Mouse (Mus musculus) c-Kit-positive CD71-positive TER-119-negative erythroid progenitor cells, embryonic 14.5 days (primary cell): ENCODE measurements around the gene Zmiz1.
A peak's percentile ranks its signal among the peaks of the same experiment; 100 is the strongest.

ENCODE experiments used
- DNase-seq: peaks from one replicate; pipeline ENCODE4 v3.0.0-alpha.2; 2013; ENCODE audit warnings: low read depth

The Zmiz1 gene

DNA sequence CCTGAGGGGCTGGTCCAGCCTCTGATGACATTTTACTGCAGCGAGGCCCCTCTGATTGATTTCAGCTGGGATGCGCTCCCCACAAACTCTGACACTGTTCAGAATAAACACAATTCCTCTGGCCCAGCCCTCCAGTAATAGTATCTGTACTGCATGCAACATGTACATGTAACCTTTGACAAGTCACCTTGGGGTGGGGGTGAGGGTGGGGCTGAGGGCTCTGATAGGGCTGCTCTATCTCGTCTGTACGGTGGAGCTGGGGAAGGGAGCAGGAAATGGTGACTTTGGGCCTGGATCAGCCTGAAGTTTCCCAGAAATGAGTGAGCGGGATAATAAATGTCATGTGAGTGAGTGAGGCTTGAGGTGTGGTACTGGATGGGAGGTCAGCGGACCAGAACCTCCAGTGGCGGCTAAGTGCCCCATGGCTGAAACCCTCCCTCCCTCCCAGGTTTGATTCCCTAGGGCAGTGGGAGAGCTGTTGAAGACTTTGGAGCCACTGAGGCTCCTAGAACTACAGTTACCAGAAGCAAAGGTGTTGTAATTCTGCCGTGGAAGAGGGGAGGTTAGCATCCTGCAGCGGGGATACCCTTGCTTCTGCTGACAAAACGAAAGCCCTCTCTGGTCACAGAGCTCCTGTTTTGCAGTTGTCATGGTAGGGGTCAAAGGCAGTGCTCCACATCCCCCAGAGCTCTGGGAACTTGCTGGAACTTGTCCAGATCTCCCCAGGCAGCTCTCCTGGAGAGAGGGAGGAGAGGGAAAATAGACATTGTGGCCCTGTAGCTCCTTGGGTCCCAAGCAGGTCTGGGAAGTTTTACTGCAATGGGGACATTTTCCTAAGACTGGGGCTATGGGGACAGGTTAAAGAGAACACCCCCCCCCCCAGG lies 153.1 kb downstream of the Zmiz1 start:
- no peak for DNase-seq

DNA sequence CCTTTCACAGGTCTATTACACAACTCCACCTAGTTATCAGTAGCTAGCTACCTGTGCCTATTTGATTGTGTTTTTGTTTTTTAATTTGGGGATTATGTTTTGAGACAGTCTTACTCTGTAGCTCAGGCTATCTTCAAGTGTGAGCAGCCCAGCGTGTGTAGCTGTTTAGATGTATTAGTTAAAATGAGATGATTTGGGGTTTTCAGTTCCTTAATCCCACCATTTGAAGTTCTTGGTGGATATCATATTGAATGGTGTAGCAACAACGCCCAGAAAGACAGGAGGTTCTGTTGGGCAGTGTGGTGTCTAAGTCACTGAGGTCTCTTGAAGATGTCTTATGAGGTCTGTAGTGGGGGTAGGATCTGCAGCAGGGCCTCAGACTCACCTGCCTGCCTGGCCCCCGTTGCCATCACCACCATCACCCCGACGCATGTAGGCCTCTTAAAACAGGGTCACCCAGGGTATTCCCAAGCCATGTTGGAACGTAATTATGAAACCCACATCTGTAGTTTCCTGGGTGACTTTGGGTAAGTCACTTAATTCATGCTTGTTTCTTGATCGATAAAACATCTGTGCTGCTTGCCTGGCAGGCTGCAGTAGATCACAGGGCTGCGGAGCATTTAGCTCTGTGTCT lies 155.1 kb downstream of the Zmiz1 start:
- DNase-seq = no peak

DNA sequence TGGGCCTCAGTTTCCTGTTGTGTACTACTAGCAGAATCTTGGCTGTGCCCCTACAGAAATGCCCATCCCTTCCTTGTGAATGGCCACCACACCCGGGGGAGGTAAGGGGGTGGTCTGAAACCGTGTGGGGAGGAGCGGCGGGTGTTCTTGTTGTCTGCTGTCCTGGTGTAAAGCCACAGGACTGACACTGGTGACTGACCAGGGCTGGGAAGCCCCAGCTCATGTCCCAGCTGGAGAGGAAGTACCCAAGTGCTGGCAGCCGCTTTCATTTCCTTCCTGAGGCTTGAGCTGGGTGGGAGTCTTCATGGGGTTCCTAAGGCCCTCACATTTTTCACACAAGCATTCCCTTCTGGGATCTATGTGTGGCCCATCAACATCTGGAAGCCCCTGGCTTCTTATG lies 155.7 kb downstream of the Zmiz1 start:
- DNase-seq = no peak

DNA sequence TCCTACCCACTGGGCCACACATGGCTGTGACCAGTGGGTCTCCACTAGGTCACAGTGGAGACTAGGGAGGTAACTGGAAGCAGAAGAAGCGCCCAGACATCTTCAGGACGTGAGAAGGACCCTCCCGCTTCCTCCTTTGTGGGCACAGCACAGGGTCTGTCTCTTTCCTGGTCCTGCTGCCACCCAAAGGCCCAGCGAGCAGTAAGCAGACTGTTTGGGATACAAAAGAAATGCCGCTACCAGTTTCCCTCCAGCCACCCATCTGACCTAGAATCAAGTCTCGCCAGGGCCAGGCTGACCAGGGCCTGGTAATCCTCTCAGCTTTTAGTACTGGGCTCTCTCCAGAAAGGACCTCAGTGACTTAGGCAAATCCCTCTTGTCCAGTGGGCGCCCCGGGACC lies 156.6 kb downstream of the Zmiz1 start:
- DNase-seq = no peak

DNA sequence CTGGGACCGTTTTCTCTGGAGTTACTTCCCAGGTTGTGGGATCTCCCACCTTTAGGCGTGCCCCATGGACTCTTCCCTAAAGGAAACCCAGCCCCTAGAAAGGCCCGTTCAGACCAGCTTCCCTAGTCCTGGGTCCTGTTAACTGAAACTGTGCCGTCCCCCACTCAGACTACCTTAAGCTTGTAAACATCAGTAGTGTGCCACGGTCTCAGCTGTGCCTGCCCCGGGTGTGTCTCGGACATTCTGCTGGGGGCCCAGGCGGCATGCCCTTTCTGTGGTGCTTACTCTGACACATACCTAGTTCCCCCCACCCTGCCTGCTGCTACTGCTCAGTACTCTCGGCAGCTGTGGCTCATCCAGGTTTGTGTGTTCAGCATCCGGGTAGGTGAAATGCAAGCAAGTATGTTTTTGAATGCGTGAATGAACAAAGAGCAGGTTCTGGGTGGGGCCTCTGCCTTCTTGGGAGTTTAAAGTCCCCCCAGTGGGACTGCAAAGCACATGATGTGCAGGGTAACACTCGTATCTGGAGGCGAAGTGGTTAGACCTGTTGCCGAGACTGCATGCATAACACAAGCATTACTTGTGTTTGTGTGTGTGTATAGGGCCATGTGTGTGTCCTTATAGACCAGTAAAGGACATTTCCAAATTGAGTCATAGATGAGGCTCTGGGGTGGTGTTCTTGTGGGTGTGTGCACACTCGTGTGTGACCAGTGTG lies 157.2 kb downstream of the Zmiz1 start:
- no peak for DNase-seq

DNA sequence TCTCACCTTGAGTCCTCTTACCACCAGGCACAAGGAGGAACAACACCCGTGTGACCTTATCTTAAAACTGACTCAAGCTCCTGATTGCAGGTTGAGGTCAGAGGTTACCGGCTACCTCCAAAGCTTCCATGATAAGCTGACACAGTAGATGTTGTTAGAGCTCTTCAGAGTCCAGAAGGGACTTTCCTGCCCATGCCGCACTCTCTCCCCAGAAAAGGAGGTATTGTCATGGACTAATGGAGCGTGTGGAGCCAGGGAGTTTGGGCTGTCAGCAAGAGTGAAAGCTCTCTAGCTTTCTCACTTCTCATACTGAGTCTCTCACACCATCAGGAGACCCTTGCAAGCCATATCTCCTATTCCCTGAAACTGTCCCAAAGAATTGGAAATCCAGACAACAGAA lies 158.3 kb downstream of the Zmiz1 start:
- no peak for DNase-seq

DNA sequence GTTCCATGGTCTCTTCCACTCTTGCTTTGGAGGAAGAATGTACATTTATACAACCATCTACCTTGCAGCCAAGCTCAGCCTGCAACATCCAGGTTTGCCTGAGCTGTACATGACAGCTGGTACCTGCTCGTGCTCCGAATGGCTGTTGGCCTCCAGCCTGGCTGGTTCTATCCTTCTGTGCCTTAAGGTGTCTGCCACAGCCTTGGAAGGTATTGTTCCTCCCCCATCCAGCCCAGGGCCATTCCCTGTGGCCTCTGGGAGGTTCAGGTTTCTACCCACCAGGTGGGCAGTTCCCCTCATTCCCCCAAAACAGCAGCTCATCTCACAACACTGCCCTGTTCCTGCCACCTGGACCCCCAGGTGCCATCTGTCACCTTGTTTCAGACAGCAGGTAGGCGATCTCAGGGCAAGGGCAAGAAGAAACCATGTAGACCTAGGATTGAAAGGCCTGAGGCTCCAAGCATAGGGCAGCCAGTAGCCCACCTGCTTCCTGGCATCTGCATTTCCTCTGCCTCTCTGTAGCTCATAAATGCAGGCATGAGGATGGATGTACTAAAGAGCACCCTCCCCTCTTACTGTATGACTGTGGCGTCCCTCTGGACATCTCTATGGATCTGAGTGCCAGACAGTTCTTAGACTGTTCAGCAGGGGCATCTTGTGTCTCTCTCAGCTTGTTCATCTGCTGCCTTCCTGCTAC lies 160.2 kb downstream of the Zmiz1 start:
- no peak for DNase-seq

DNA sequence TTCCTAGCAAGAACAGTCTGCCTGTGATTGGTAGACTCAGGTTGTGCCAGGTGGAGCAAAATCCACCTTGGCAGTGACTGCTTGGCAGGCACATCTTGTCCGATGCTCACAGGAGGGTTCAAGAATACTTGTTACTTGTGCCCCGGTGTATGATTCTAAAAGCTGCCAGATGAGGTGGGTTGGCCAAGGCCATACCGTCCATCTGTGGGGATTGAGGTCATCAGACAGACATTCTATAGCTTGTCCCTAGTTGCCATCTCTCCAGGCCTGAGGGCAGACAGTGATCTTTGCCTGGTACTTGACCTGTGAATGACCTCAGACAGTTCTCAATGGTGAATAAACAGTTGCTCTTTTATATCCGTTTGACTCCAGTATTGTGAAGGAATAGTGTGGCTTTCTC lies 161.8 kb downstream of the Zmiz1 start:
- DNase-seq = no peak

DNA sequence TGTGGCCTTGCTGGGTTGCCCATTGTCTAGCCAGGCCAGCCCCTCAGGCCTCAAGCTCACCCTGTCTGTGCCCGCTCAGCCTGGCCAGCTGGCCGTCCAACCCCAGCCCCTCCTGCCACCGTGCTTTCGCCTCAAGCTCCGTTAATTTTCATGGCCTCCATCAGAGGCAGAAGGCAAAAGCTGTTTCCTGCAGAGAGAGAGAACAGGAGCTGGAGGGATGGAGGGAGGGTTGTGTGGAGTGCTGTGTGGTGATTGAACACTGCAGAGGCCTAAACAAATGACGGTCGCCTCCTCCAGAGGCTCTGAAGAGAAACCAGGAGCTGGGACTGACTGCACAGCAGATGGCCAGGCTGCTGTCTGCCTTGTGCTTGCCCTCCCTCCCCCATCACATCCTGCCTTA lies 164.7 kb downstream of the Zmiz1 start:
- no peak for DNase-seq

DNA sequence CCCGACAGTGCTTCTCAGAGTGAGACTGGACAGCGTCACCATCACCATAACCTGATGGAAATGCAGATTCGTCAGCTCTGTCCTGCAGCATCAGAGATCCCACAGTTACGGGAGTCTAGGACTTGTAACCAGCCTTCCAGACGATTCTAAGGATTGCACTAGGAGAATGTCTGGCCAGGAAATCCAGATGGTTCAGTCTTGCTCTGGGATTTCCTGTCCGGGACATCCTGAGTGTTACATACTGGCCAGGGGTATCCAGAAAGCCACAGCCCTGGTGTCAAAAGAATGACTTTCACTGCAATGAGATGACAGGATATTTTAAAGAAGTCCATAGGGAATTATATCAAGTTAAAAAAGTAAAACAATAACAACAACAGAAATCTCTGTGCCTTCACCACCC lies 165.7 kb downstream of the Zmiz1 start:
- DNase-seq = no peak

DNA sequence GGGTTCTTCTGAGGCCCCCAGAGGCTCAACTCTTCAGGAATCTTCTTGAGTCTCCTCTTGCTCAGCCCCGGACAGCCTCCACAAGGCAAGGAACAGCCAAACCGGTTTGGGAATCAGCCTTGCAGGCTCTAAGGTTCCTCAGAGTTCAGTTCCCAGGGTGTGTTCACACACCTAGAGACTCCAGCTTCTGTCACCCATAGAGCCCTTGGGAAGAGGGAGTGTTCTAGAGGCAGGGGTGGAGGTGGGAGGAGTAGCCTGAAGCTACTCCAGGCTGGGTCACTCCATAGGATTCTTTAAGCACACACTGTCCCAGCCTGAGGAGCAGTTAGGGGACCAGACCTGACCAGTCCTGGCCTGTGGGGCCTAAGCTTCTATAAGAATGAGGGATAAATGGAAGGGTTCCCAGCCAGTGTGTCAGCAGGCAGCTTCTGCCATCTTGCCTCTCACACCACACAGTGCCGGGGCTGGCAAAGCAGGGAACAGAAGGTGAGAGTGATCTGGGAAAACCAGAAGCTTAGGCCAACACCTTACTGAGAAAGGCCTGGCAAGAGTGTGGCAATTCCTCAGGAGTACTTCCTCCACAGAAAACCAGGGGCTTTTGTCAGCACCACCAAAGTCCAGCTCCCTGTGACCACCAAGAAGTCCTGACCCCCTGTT lies 168.7 kb downstream of the Zmiz1 start:
- DNase-seq = no peak

DNA sequence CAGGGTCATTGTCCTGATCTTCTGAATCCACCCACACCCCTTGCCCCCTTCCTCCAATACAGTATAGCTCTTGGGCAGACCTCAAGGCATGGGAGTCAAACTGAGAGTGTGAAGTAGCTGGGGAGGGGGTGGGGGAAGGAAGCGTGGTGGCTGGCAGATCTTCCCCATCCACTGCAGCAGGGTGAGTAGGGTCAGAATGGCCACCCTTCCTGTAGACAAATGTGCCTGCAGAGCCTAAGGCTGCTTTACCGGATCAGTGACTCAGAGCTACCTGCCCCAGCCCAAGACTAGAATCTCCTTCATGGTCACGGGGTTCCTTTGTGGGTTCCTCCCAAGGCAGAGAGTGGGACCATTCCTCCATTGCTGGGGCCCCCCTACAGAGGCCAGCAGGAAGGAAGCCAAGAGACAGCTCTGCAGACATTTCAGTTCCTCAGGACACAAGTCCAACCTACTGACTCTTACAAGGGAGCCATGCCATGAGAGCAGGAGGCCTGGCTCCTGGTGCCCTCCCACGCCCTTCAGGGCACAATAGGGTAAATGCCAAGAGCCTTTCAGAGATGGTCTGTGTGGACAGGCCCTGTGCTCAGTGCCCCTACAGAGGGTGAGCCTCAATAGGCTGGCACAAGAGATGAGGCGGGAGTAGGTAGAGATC lies 169.6 kb downstream of the Zmiz1 start:
- DNase-seq = no peak

DNA sequence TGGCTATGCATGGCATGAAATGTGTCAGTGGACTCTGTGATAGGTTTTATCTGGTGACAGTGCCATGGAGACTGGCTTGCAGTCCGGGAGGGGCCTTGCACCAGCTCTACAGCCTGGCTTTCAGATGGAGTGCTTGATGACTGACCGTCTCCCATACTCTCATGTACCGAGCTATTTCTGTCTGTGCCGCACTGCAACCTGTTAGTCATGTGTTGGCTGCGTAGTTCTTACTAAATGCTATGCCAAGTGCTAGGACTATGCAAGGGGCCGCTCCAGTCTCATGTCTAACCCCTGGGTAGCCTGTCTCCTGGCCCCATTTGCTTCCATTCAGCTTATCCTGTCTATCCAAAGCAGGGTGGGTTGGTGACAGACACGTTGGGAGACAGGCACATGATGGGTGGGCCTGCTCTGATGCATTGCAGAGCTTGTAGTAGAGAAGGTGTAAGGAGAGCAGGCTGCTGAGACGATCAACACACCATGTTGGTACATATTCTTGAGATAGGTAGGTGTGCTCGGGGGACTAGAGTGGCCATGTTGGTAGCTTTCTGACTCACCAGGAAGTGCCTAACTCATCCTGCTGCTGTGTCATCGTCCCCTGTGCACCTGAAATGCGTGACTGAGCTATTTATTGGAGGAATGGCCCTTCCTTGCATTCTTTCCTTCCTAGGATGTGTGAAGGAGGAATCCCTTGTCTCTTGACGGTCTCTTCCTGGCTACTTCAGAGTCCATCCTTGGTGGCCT lies 171.1 kb downstream of the Zmiz1 start:
- no peak for DNase-seq

DNA sequence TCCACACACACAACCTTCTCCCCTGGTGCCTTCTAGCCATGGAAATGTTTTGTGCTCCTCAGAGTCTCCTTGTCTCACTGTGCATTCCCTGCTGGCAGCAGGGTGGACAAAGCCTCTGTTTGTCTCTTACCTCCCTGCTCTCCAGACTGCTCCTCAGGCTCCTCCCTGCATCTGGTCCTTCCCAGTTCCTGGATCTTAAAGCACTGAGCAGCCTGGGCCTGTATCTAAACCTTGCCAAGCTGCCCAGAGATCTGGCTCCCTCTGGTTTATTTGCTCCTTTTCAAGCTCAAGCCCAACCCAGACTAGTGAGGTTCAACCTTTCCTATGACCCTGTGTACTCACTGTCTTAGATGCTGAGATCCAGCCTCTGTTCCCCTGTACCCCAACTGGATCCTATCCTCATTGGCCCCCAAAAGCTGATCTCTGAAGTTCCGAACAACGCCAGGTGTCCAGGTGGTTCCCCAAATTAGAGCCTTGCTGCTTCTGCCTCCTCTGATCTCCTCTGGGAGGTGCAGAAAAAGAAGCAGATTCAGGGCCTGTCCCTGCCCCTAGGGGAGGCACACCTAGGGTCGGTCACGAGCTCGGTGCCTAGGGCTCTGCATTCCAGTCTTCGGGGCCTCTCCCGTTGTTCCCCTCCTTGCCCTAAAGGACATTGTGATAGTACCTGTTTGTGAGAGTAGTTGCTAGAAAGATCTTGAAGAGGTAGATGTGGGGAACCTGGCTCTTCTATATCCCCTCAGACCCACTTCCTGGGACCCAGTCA lies 171.8 kb downstream of the Zmiz1 start:
- no peak for DNase-seq

DNA sequence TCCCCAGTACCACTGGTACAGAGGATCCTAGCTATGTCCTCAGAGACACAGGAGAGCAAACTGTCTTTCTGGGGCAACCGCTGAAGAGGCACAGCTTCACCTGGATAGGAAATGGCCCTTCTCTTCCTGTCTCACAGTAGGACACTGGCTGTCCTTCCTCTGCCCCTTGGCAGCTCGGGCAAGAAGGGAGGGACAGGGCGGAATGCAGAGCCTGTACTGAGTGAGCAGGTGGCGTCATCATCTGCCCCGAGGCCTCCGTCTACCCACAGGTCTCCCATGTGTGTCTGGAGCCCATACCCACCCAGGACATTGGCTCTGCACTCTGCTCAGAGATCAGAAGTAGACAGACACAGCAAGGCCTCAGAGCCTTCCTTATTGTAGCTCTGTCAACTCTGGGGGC lies 172.5 kb downstream of the Zmiz1 start:
- no peak for DNase-seq

DNA sequence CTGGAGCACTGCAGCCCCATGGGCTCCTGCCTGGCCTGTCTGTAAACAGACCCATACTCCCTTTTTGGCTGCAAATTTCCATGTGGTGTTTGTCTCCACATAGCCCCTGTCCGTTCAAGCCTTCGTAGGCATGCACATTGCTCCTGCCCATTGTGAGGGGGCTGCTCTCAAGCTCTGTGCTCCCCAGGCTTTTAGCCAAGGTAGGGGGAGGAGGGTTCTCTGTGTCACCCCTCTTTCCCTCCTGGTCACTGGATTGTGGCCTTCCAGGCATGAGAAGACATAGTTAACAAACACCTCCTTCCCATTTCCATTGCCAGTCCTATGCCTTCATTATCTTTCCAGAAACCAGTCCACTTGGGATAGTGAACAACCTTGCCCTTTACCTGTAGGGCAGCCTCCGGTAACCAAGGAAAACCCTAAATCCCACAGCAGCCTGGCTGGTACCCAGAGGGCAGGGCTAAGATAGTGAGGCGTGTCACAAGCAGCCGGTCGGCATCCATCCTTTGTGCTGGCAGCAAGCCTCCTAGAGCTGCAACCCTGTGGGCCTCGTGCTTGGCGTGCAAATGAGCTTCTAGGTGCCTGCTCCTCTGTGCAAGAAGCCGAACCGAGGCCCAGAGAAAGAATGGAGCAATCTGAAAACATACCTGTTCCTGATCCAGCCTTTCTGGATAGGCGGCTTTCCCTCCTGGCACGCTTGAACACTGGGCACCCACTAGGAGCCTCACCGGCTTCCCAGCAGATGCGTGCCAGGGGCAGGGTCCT lies 174.7 kb downstream of the Zmiz1 start:
- no peak for DNase-seq

DNA sequence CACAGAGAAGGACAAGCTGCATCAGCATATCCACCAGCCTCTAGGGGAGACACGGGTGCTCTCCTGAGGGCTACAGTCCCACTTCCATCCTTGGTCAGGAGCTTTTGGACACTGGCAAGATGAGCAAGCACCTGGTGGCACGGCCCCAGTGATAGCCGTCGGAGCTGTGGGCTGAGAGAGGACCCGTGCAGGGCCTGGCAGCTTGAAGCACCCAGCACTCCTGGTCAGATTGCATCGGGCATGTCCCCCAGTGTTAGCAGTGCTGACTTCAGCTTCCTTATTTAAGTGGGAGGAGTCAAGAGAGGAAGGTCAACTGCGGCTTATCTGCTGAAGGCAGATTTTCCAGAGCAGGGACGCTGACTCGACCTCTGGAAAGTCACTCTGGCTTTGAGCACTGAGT lies 175.3 kb downstream of the Zmiz1 start:
- DNase-seq = peak; percentile 20

DNA sequence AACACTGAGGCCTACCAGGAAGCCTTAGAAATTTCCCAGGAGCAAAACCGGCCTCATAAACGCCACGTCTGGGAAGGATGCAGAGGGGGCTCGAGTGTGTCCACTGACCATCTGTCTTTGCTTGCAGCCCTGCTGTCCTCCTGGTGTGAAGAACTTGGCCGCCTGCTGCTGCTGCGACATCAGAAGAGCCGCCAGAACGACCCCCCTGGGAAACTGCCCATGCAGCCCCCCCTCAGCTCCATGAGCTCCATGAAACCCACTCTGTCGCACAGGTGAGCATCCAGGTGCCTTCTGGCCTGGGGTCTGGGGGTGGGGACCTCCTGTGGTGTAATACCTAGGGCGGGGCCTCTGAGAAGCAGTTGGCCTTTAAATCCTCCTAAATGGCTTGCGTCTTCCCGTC lies 176.8 kb downstream of the Zmiz1 start:
- no peak for DNase-seq

DNA sequence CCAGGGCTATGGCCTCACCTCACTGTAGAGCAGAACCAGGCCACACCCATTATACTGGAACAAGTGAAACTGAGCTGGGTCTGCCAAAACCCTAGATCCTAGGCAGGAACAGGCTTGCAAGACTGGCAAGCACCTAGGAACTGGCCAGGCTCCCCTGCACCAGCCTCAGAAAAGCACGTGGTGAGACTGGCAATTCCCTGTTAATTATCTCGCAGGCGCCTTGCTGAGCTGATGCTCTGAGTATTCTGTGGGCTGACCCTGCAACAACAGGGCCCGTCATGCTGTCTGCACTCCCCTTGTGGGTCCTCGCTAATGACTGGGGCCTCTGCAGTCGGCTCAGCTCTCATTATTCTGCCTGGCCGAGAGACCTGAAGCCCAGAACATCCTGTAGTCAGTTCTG lies 177.3 kb downstream of the Zmiz1 start:
- DNase-seq = no peak
